Mouse (Mus musculus): ENCODE results near the gene Gid8. TPM values are rescaled to one million over a fixed set of nuclear protein-coding genes. Genes with fewer than 3 reads are reported as not detected.

Gene Gid8
- total and polyA plus RNA-seq, 3 experiments, result 38.9 to 61.3 (median 59.3) TPM

GRCm38 (mm10) chr2:180731984-180732383 lies 22.1 kb downstream of the Gid8 start:
- WGBS, result 71% methylated on average over 6 of the region's 6 CpGs

GRCm38 (mm10) chr2:180735232-180735631 lies 25.3 kb downstream of the Gid8 start:
- Histone ChIP-seq H3K27me3 (ENCODE audit: control insufficient read depth, insufficient read depth, low read length) (no peaks in the 10 kb centered on the region), H3K36me3 (ENCODE audit: control insufficient read depth, insufficient read depth, low read length) (no peaks in the 10 kb centered on the region), H3K79me2 (replicated peaks; ENCODE audit: control insufficient read depth, insufficient read depth, low read length) (no peaks in the 10 kb centered on the region), H3K27ac (no peak overlapping the region), H3K4me3 (no peak overlapping the region), H3K4me1 (ENCODE audit: control insufficient read depth, insufficient read depth, low read length) (no peaks in the 10 kb centered on the region), H3K9ac (ENCODE audit: low read depth, low read length) (no peak overlapping the region)
- TF ChIP-seq EP300 (IDR thresholded peaks at IDR 0.05; ENCODE audit: insufficient read depth, low read depth, low read length) (no peak), CTCF (IDR thresholded peaks at IDR 0.05) (no peak), POLR2A (IDR thresholded peaks at IDR 0.05; ENCODE audit: insufficient read depth, low read depth, low read length) (no peak)
- DNase-seq, result no peak
- 71% methylated on average over 7 of the region's 7 CpGs for WGBS
- intact Hi-C loops (cut with DNase I), result no loop called here

More at GRCm38 (mm10) chr2:180731984-180732383, 22.1 kb downstream of the Gid8 start:
- no peak overlapping the region for H3K9ac ChIP-seq (ENCODE audit: low read depth, low read length)
- no peak overlapping the region for H3K27ac ChIP-seq
- H3K27me3 ChIP-seq (ENCODE audit: control insufficient read depth, insufficient read depth, low read length), result no peaks in the 10 kb centered on the region
- H3K36me3 ChIP-seq (ENCODE audit: control insufficient read depth, insufficient read depth, low read length), result no peaks in the 10 kb centered on the region
- no peak overlapping the region for H3K4me3 ChIP-seq
- H3K79me2 ChIP-seq (replicated peaks; ENCODE audit: control insufficient read depth, insufficient read depth, low read length), result no peaks in the 10 kb centered on the region
- H3K4me1 ChIP-seq (ENCODE audit: control insufficient read depth, insufficient read depth, low read length), result peaks cover under 1% of the 10 kb centered on the region; the same call in 1 of the 2 replicates
- no peak for DNase-seq
- TF ChIP-seq EP300 (IDR thresholded peaks at IDR 0.05; ENCODE audit: insufficient read depth, low read depth, low read length) (no peak), POLR2A (IDR thresholded peaks at IDR 0.05; ENCODE audit: insufficient read depth, low read depth, low read length) (no peak), CTCF (IDR thresholded peaks at IDR 0.05) (no peak)
- intact Hi-C loops (cut with DNase I), result no loop called here

- TF ChIP-seq CTCF (IDR thresholded peaks at IDR 0.05) (no peak), POLR2A (IDR thresholded peaks at IDR 0.05; ENCODE audit: insufficient read depth, low read depth, low read length) (no peak), EP300 (IDR thresholded peaks at IDR 0.05; ENCODE audit: insufficient read depth, low read depth, low read length) (no peak)
- no peak for DNase-seq
- intact Hi-C loops (cut with DNase I), result no loop called here
- Histone ChIP-seq H3K27ac (no peak overlapping the region), H3K9ac (ENCODE audit: low read depth, low read length) (no peak overlapping the region), H3K27me3 (ENCODE audit: control insufficient read depth, insufficient read depth, low read length) (no peaks in the 10 kb centered on the region), H3K4me3 (no peak overlapping the region), H3K79me2 (replicated peaks; ENCODE audit: control insufficient read depth, insufficient read depth, low read length) (no peaks in the 10 kb centered on the region), H3K36me3 (ENCODE audit: control insufficient read depth, insufficient read depth, low read length) (no peaks in the 10 kb centered on the region), H3K4me1 (ENCODE audit: control insufficient read depth, insufficient read depth, low read length) (no peaks in the 10 kb centered on the region)
- 81% methylated on average over 2 of the region's 2 CpGs for WGBS
These were observed 28.1 kb downstream of the Gid8 start for GRCm38 (mm10) chr2:180737984-180738383.

DNA sequence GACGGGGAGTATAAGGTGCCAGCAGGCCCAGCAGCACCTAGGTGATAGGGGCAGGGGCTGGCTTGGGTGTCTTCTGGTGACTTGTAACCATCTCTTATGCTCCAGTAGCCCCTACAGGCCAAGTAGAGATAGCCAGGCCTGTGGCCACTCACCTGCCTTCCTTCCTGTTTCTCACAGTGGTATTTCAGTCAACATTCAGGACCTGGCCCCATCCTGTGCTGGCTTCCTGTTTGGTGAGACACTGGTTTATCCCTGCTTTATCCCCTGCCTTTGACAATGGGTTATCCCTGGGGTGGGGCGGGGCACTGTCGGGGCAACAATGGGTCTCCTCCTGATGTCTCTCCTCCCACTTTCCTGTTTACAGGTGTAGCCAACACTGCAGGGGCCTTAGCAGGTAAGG lies 30.4 kb downstream of the Gid8 start:
- no peak overlapping the region for H3K27ac ChIP-seq
- TF ChIP-seq CTCF (IDR thresholded peaks at IDR 0.05) (peak; percentile 22), EP300 (IDR thresholded peaks at IDR 0.05; ENCODE audit: insufficient read depth, low read depth, low read length) (no peak)
- intact Hi-C loops (cut with DNase I), result no loop called here
- H3K36me3 ChIP-seq (ENCODE audit: control insufficient read depth, insufficient read depth, low read length), result no peaks in the 10 kb centered on the region
- WGBS, result 25% methylated on average over 3 of the region's 3 CpGs
- no peaks in the 10 kb centered on the region for H3K79me2 ChIP-seq (replicated peaks; ENCODE audit: control insufficient read depth, insufficient read depth, low read length)
- no peaks in the 10 kb centered on the region for H3K27me3 ChIP-seq (ENCODE audit: control insufficient read depth, insufficient read depth, low read length)
- no peak overlapping the region for H3K4me3 ChIP-seq
- H3K4me1 ChIP-seq (ENCODE audit: control insufficient read depth, insufficient read depth, low read length), result no peaks in the 10 kb centered on the region
- no peak overlapping the region for H3K9ac ChIP-seq (ENCODE audit: low read depth, low read length)
- DNase-seq, result no peak

DNA sequence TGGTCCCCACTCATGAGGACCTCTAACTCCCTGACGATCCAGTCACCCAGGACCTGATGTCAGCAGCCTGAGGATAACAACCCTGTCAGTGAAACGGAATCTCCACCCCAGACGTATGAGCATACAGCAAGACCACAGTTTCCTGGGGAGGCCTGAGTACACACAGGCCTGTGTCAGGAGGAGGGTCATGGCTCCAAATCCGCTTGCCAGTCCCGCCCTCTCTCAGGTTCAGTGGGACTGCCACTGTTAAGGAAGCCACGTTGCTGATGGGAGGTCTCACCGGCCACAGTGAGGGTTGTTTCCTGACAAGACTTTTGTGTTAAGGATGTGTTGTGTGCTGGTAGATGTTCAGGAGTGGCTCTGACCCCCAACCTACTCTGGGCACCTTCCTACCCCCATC lies 31.5 kb downstream of the Gid8 start:
- Histone ChIP-seq H3K36me3 (ENCODE audit: control insufficient read depth, insufficient read depth, low read length) (no peaks in the 10 kb centered on the region), H3K27me3 (ENCODE audit: control insufficient read depth, insufficient read depth, low read length) (no peaks in the 10 kb centered on the region), H3K79me2 (replicated peaks; ENCODE audit: control insufficient read depth, insufficient read depth, low read length) (no peaks in the 10 kb centered on the region), H3K4me3 (no peak overlapping the region), H3K27ac (no peak overlapping the region), H3K4me1 (ENCODE audit: control insufficient read depth, insufficient read depth, low read length) (no peaks in the 10 kb centered on the region), H3K9ac (ENCODE audit: low read depth, low read length) (no peak overlapping the region)
- no peak for DNase-seq
- intact Hi-C loops (cut with DNase I), result no loop called here
- TF ChIP-seq POLR2A (IDR thresholded peaks at IDR 0.05; ENCODE audit: insufficient read depth, low read depth, low read length) (no peak), EP300 (IDR thresholded peaks at IDR 0.05; ENCODE audit: insufficient read depth, low read depth, low read length) (no peak), CTCF (IDR thresholded peaks at IDR 0.05) (no peak)
- WGBS, result 53% methylated on average over 7 of the region's 7 CpGs

DNA sequence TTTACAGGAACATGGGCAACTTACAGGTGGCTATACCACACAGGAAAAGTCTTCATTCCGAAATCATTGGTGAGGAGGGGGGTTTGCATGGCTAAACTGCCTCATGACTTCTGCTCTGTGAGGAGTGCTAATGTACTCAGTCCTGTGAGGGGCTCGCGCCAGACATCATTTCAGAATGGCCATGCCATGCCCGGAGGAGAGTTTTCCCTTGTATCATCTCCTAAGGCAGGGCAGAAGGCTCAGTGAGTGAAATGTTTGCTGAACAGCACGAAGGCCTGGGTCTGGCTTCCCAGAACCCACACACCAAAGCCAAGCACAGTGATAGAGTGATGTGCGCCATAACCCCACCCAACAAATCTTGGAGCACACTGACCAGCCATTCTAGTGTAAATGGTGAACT lies 32.9 kb downstream of the Gid8 start:
- H3K27ac ChIP-seq, result no peak overlapping the region
- H3K79me2 ChIP-seq (replicated peaks; ENCODE audit: control insufficient read depth, insufficient read depth, low read length), result no peaks in the 10 kb centered on the region
- H3K36me3 ChIP-seq (ENCODE audit: control insufficient read depth, insufficient read depth, low read length), result no peaks in the 10 kb centered on the region
- no peaks in the 10 kb centered on the region for H3K4me1 ChIP-seq (ENCODE audit: control insufficient read depth, insufficient read depth, low read length)
- TF ChIP-seq CTCF (IDR thresholded peaks at IDR 0.05) (no peak), POLR2A (IDR thresholded peaks at IDR 0.05; ENCODE audit: insufficient read depth, low read depth, low read length) (no peak), EP300 (IDR thresholded peaks at IDR 0.05; ENCODE audit: insufficient read depth, low read depth, low read length) (no peak)
- no peak overlapping the region for H3K9ac ChIP-seq (ENCODE audit: low read depth, low read length)
- H3K27me3 ChIP-seq (ENCODE audit: control insufficient read depth, insufficient read depth, low read length), result no peaks in the 10 kb centered on the region
- H3K4me3 ChIP-seq, result no peak overlapping the region
- 80% methylated on average over 6 of the region's 6 CpGs for WGBS
- intact Hi-C loops (cut with DNase I), result no loop called here
- no peak for DNase-seq

Data from heart, adult 2 months (tissue).